In genomic region chr3:92902992-92903391, GRCm38 (mm10) we compare ENCODE assay signal across 8 mouse cellular contexts. TPM values are rescaled to one million over a fixed set of nuclear protein-coding genes. Genes with fewer than 3 reads are reported as not detected.
DNase-seq lines count a peak whose midpoint lies in the region; ATAC-seq and TF ChIP-seq lines count a peak whose summit lies in the region.

No protein-coding gene starts in this region.

- H3K27me3 ChIP-seq in hindbrain, embryonic 14.5 days (ENCODE audit: control insufficient read depth, insufficient read depth, low read length), result no peaks in the 10 kb centered on the region
- no peaks in the 10 kb centered on the region for H3K27me3 ChIP-seq in hindbrain, embryonic 12.5 days
- H3K27me3 ChIP-seq in Patski, result peaks cover 38% of the 10 kb centered on the region
- H3K27me3 ChIP-seq in liver, embryonic 14.5 days (ENCODE audit: control insufficient read depth, insufficient read depth, low read length), result no peaks in the 10 kb centered on the region
- H3K27me3 ChIP-seq in thymus, adult 2 months (ENCODE audit: control insufficient read depth, insufficient read depth, low read length), result no peaks in the 10 kb centered on the region

- H3K9ac ChIP-seq in hindbrain, embryonic 14.5 days, result no peak overlapping the region
- no peak overlapping the region for H3K9ac ChIP-seq in hindbrain, embryonic 12.5 days
- no peak overlapping the region for H3K9ac ChIP-seq in liver, embryonic 14.5 days (replicated peaks)

- H3K4me3 ChIP-seq in hindbrain, embryonic 14.5 days (replicated peaks; ENCODE audit: low read length), result no peak overlapping the region
- H3K4me3 ChIP-seq in hindbrain, embryonic 12.5 days, result no peak overlapping the region
- no peak overlapping the region for H3K4me3 ChIP-seq in liver, embryonic 14.5 days (ENCODE audit: insufficient read depth in 1 of 2, low read depth in 2 of 2, low read length in 2 of 2)
- no peak overlapping the region for H3K4me3 ChIP-seq in thymus, adult 2 months (ENCODE audit: control insufficient read depth, insufficient read depth, low read length)

- in situ Hi-C loops in Patski (cut with MboI; ENCODE audit: low pct_unique_long_range_greater_than_20kb), result no loop called here

- no peaks in the 10 kb centered on the region for H3K36me3 ChIP-seq in hindbrain, embryonic 14.5 days (replicated peaks; ENCODE audit: control insufficient read depth, insufficient read depth)
- no peaks in the 10 kb centered on the region for H3K36me3 ChIP-seq in hindbrain, embryonic 12.5 days
- H3K36me3 ChIP-seq in liver, embryonic 14.5 days (replicated peaks; ENCODE audit: control insufficient read depth, insufficient read depth, low read depth), result no peaks in the 10 kb centered on the region
- H3K36me3 ChIP-seq in thymus, adult 2 months (ENCODE audit: control insufficient read depth, insufficient read depth, low read length), result no peaks in the 10 kb centered on the region

- DNase-seq in hindbrain, embryonic 14.5 days (ENCODE audit: low spot score), result peak; percentile 42
- DNase-seq in A20 (ENCODE audit: low read depth, low spot score), result peak; percentile 7
- no peak for DNase-seq in Patski (ENCODE audit: low read depth, low spot score)
- DNase-seq in liver, embryonic 14.5 days (ENCODE audit: low read depth in 3 of 3, low spot score in 3 of 3), result no peak
- no peak for DNase-seq in thymus, adult 2 months

- WGBS in hindbrain, embryonic 14.5 days, result 30% methylated on average over 3 of the region's 3 CpGs
- WGBS in hindbrain, embryonic 12.5 days, result 33% methylated on average over 3 of the region's 3 CpGs
- WGBS in liver, embryonic 14.5 days (ENCODE audit: insufficient replicate concordance), result 11% methylated on average over 3 of the region's 3 CpGs
- 22% methylated on average over 3 of the region's 3 CpGs for WGBS in thymus, adult 2 months

- no peak overlapping the region for H3K4me2 ChIP-seq in hindbrain, embryonic 14.5 days (replicated peaks)
- H3K4me2 ChIP-seq in hindbrain, embryonic 12.5 days (replicated peaks), result no peak overlapping the region
- no peak overlapping the region for H3K4me2 ChIP-seq in liver, embryonic 14.5 days (ENCODE audit: low read depth)

- peak; percentile 86 for TF ChIP-seq CTCF in Patski (IDR thresholded peaks at IDR 0.05)
- peak; percentile 62 for TF ChIP-seq CTCF in liver, embryonic 14.5 days (IDR thresholded peaks at IDR 0.05; ENCODE audit: low read depth)
- TF ChIP-seq CTCF in thymus, adult 2 months (IDR thresholded peaks at IDR 0.05; ENCODE audit: borderline replicate concordance, control insufficient read depth, extremely low read depth, insufficient read depth, low read length, poor library complexity), result no peak

- CTCF ChIA-PET in Patski (lab: Charles Lee), result interaction anchor here (1.1 to 9.3 kb wide), 6 partner anchors 10 to 753 kb away, joined by 3 to 123 read pairs (median 5); partner anchors contain the start of gene Crct1

- 0 out of 2 replicates have a peak, but pooled peaks have one; percentile 29 for ATAC-seq in hindbrain, embryonic 14.5 days (ENCODE audit: low FRiP score)
- no peak for ATAC-seq in hindbrain, embryonic 12.5 days (ENCODE audit: low FRiP score)
- ATAC-seq in Patski, result peak; percentile 63
- peak; percentile 46 for ATAC-seq in granulocyte monocyte progenitor cell, adult 5-6 weeks (replicated peaks; ENCODE audit: poor library complexity, severe bottlenecking)
- no peak for ATAC-seq in liver, embryonic 14.5 days (ENCODE audit: insufficient read depth)
- ATAC-seq in erythroid progenitor cell, adult 5-6 weeks (replicated peaks; ENCODE audit: low FRiP score, poor library complexity, severe bottlenecking), result no peak

- H3K4me1 ChIP-seq in hindbrain, embryonic 14.5 days (replicated peaks; ENCODE audit: control insufficient read depth, insufficient read depth, low read length), result no peaks in the 10 kb centered on the region
- H3K4me1 ChIP-seq in hindbrain, embryonic 12.5 days, result no peaks in the 10 kb centered on the region
- no peaks in the 10 kb centered on the region for H3K4me1 ChIP-seq in liver, embryonic 14.5 days (replicated peaks; ENCODE audit: control insufficient read depth in 2 of 2, insufficient read depth in 2 of 2, low read length in 1 of 2)
- no peaks in the 10 kb centered on the region for H3K4me1 ChIP-seq in thymus, adult 2 months (replicated peaks; ENCODE audit: control insufficient read depth, insufficient read depth, low read length)

- POLR2A ChIA-PET in Patski (lab: Charles Lee), result no interaction called here

- no peak overlapping the region for H3K27ac ChIP-seq in hindbrain, embryonic 14.5 days
- H3K27ac ChIP-seq in hindbrain, embryonic 12.5 days, result no peak overlapping the region
- H3K27ac ChIP-seq in liver, embryonic 14.5 days, result no peak overlapping the region
- H3K27ac ChIP-seq in thymus, adult 2 months (ENCODE audit: control insufficient read depth, insufficient read depth, low read length), result no peak overlapping the region

- no peak for TF ChIP-seq EP300 in liver, embryonic 14.5 days (IDR thresholded peaks at IDR 0.05; ENCODE audit: low read depth)

- no peak for TF ChIP-seq POLR2A in thymus, adult 2 months (IDR thresholded peaks at IDR 0.05; ENCODE audit: control insufficient read depth, extremely low read depth, insufficient read depth, low read length, poor library complexity)

- H3K9me3 ChIP-seq in hindbrain, embryonic 14.5 days (ENCODE audit: control insufficient read depth, low read length), result no peaks in the 10 kb centered on the region
- no peaks in the 10 kb centered on the region for H3K9me3 ChIP-seq in hindbrain, embryonic 12.5 days (replicated peaks)
- no peaks in the 10 kb centered on the region for H3K9me3 ChIP-seq in liver, embryonic 14.5 days (ENCODE audit: control insufficient read depth, low read length)

RNA-seq across cellular contexts. Expression of gene Lce3a, which starts 23.0 kb away (rescaled TPM):
- polyA plus RNA-seq in hindbrain, embryonic 14.5 days (2014; fragmentation: Nextera tagmentation; extraction: Ambion mirVana), result not detected in 2 replicates
- not detected in 2 replicates for polyA plus RNA-seq in hindbrain, embryonic 12.5 days (2016; fragmentation: Nextera tagmentation; extraction: Ambion mirVana)
- polyA plus RNA-seq in Patski (2021), result 0.54 TPM
- total RNA-seq in granulocyte monocyte progenitor cell, adult 5-6 weeks (2014; fragmentation: Nextera tagmentation), result not detected in 2 replicates
- total RNA-seq in granulocyte monocyte progenitor cell, adult 5-6 weeks (2017), result not detected in 2 replicates
- polyA plus RNA-seq in liver, embryonic 14.5 days (2012; rRNA removed), result not detected in 2 replicates
- not detected in 2 replicates for polyA plus RNA-seq in liver, embryonic 14.5 days (2014; fragmentation: Nextera tagmentation; extraction: Ambion mirVana)
- total RNA-seq in erythroid progenitor cell, adult 5-6 weeks (2015; ENCODE audit: low replicate concordance), result not detected in 2 replicates
- not detected in 2 replicates for total RNA-seq in erythroid progenitor cell, adult 5-6 weeks (2017; ENCODE audit: low replicate concordance)
- polyA plus RNA-seq in thymus, adult 2 months (2012; rRNA removed), result 0.41 TPM in 1 of 2 replicates, not detected in the other

RNA-seq across cellular contexts. Expression of gene Lce3b, which starts 29.8 kb away (rescaled TPM):
- polyA plus RNA-seq in hindbrain, embryonic 14.5 days (2014; fragmentation: Nextera tagmentation; extraction: Ambion mirVana), result not detected in 2 replicates
- not detected in 2 replicates for polyA plus RNA-seq in hindbrain, embryonic 12.5 days (2016; fragmentation: Nextera tagmentation; extraction: Ambion mirVana)
- polyA plus RNA-seq in Patski (2021), result not detected
- not detected in 2 replicates for total RNA-seq in granulocyte monocyte progenitor cell, adult 5-6 weeks (2014; fragmentation: Nextera tagmentation)
- not detected in 2 replicates for total RNA-seq in granulocyte monocyte progenitor cell, adult 5-6 weeks (2017)
- polyA plus RNA-seq in liver, embryonic 14.5 days (2012; rRNA removed), result not detected in 2 replicates
- polyA plus RNA-seq in liver, embryonic 14.5 days (2014; fragmentation: Nextera tagmentation; extraction: Ambion mirVana), result not detected in 2 replicates
- not detected in 2 replicates for total RNA-seq in erythroid progenitor cell, adult 5-6 weeks (2015; ENCODE audit: low replicate concordance)
- total RNA-seq in erythroid progenitor cell, adult 5-6 weeks (2017; ENCODE audit: low replicate concordance), result not detected in 2 replicates
- 0.88 and 1.8 TPM in 2 replicates for polyA plus RNA-seq in thymus, adult 2 months (2012; rRNA removed)

RNA-seq across cellular contexts. Expression of gene 2310050C09Rik, which starts 33.0 kb away (rescaled TPM):
- not detected in 2 replicates for polyA plus RNA-seq in hindbrain, embryonic 14.5 days (2014; fragmentation: Nextera tagmentation; extraction: Ambion mirVana)
- polyA plus RNA-seq in hindbrain, embryonic 12.5 days (2016; fragmentation: Nextera tagmentation; extraction: Ambion mirVana), result not detected in 2 replicates
- polyA plus RNA-seq in Patski (2021), result not detected
- not detected in 2 replicates for total RNA-seq in granulocyte monocyte progenitor cell, adult 5-6 weeks (2014; fragmentation: Nextera tagmentation)
- not detected in 2 replicates for total RNA-seq in granulocyte monocyte progenitor cell, adult 5-6 weeks (2017)
- polyA plus RNA-seq in liver, embryonic 14.5 days (2012; rRNA removed), result not detected in 2 replicates
- polyA plus RNA-seq in liver, embryonic 14.5 days (2014; fragmentation: Nextera tagmentation; extraction: Ambion mirVana), result not detected in 2 replicates
- total RNA-seq in erythroid progenitor cell, adult 5-6 weeks (2015; ENCODE audit: low replicate concordance), result not detected in 2 replicates
- not detected in 2 replicates for total RNA-seq in erythroid progenitor cell, adult 5-6 weeks (2017; ENCODE audit: low replicate concordance)
- polyA plus RNA-seq in thymus, adult 2 months (2012; rRNA removed), result 0.36 TPM in 2 replicates

RNA-seq across cellular contexts. Expression of gene Lce3c, which starts 41.3 kb away (rescaled TPM):
- polyA plus RNA-seq in hindbrain, embryonic 14.5 days (2014; fragmentation: Nextera tagmentation; extraction: Ambion mirVana), result not detected in 2 replicates
- not detected in 2 replicates for polyA plus RNA-seq in hindbrain, embryonic 12.5 days (2016; fragmentation: Nextera tagmentation; extraction: Ambion mirVana)
- 2.1 TPM for polyA plus RNA-seq in Patski (2021)
- total RNA-seq in granulocyte monocyte progenitor cell, adult 5-6 weeks (2014; fragmentation: Nextera tagmentation), result not detected in 2 replicates
- total RNA-seq in granulocyte monocyte progenitor cell, adult 5-6 weeks (2017), result not detected in 2 replicates
- not detected in 2 replicates for polyA plus RNA-seq in liver, embryonic 14.5 days (2012; rRNA removed)
- polyA plus RNA-seq in liver, embryonic 14.5 days (2014; fragmentation: Nextera tagmentation; extraction: Ambion mirVana), result not detected in 2 replicates
- total RNA-seq in erythroid progenitor cell, adult 5-6 weeks (2015; ENCODE audit: low replicate concordance), result not detected in 2 replicates
- not detected in 2 replicates for total RNA-seq in erythroid progenitor cell, adult 5-6 weeks (2017; ENCODE audit: low replicate concordance)
- polyA plus RNA-seq in thymus, adult 2 months (2012; rRNA removed), result 0.48 and 1.2 TPM in 2 replicates

RNA-seq across cellular contexts. Expression of gene Lce1l, which starts 51.9 kb away (rescaled TPM):
- polyA plus RNA-seq in hindbrain, embryonic 14.5 days (2014; fragmentation: Nextera tagmentation; extraction: Ambion mirVana), result not detected in 2 replicates
- not detected in 2 replicates for polyA plus RNA-seq in hindbrain, embryonic 12.5 days (2016; fragmentation: Nextera tagmentation; extraction: Ambion mirVana)
- polyA plus RNA-seq in Patski (2021), result not detected
- total RNA-seq in granulocyte monocyte progenitor cell, adult 5-6 weeks (2014; fragmentation: Nextera tagmentation), result not detected in 2 replicates
- not detected in 2 replicates for total RNA-seq in granulocyte monocyte progenitor cell, adult 5-6 weeks (2017)
- polyA plus RNA-seq in liver, embryonic 14.5 days (2012; rRNA removed), result not detected in 2 replicates
- polyA plus RNA-seq in liver, embryonic 14.5 days (2014; fragmentation: Nextera tagmentation; extraction: Ambion mirVana), result not detected in 2 replicates
- not detected in 2 replicates for total RNA-seq in erythroid progenitor cell, adult 5-6 weeks (2015; ENCODE audit: low replicate concordance)
- not detected in 2 replicates for total RNA-seq in erythroid progenitor cell, adult 5-6 weeks (2017; ENCODE audit: low replicate concordance)
- 0.23 TPM in 1 of 2 replicates, not detected in the other for polyA plus RNA-seq in thymus, adult 2 months (2012; rRNA removed)

Comparison
In these comparisons a context has a peak if more than half of its experiments do, and no peak if none do; other contexts are left out.
1. ATAC-seq: peak in hindbrain, embryonic 14.5 days (single experiment), Patski (single experiment) and granulocyte monocyte progenitor cell, adult 5-6 weeks (single experiment); none in hindbrain, embryonic 12.5 days (single experiment), liver, embryonic 14.5 days (single experiment) and erythroid progenitor cell, adult 5-6 weeks (single experiment).
2. DNase-seq: peak in hindbrain, embryonic 14.5 days (single experiment) and A20 (single experiment); none in Patski (single experiment), liver, embryonic 14.5 days (0 of 3) and thymus, adult 2 months (single experiment).